Mouse (Mus musculus) G1E (cell line): ENCODE data around the gene Sin3b.

Experiments used
- CTCF ChIP-seq: IDR thresholded peaks from 2 replicates; pipeline ENCODE4 v1.5.1; 2012; ENCODE audit warnings: low read depth, low read length, inconsistent platforms, mixed read lengths
- GATA1 ChIP-seq: IDR thresholded peaks from 2 replicates; pipeline ENCODE4 v1.6.1; 2012; ENCODE audit warnings: borderline replicate concordance, low read length, inconsistent platforms, mixed read lengths
- GATA2 ChIP-seq: IDR thresholded peaks from 2 replicates; pipeline ENCODE4 v1.6.1; 2012; ENCODE audit warnings: low read depth, low read length, inconsistent platforms, borderline replicate concordance
- POLR2AphosphoS5 ChIP-seq: IDR thresholded peaks from 2 replicates; pipeline ENCODE4 v1.6.1; 2012; ENCODE audit warnings: low read depth, low read length, inconsistent platforms; ENCODE audit not compliant: insufficient replicate concordance
- TAL1 ChIP-seq: conservative IDR thresholded peaks from 2 replicates; pipeline ENCODE4 v1.6.1; 2012; ENCODE audit warnings: low read depth, low read length, inconsistent platforms, mixed read lengths

- no peak for TF ChIP-seq CTCF
- no peak for TF ChIP-seq TAL1
- no peak for TF ChIP-seq POLR2AphosphoS5
- TF ChIP-seq GATA1 = no peak
- no peak for TF ChIP-seq GATA2
These were observed 78.5 kb downstream of the Sin3b start for GRCm38 (mm10) chr8:72801583-72801982.
